Mouse (Mus musculus) hindbrain, embryonic 11.5 days (tissue): ENCODE data around the gene Aanat. TPM values are rescaled to one million over a fixed set of nuclear protein-coding genes. Genes with fewer than 3 reads are reported as not detected.
A peak's percentile ranks its signal among the peaks of the same experiment; 100 is the strongest.

Source experiments
- ATAC-seq: fragments of 200-750 bp; cut with Nextera tagmentation; 2 replicates; pipeline ENCODE4 v1.8.0; 2017; ENCODE audit warnings: mild to moderate bottlenecking, moderate TSS enrichment, moderate library complexity; ENCODE audit not compliant: low FRiP score
- DNase-seq: peaks from one replicate; pipeline ENCODE4 v3.0.0-alpha.2; 2015; ENCODE audit warnings: low spot score
- H3K27ac ChIP-seq: fragments of 300-500 bp; sonication (generic); 2 replicates; pipeline ENCODE4 v1.5.1; 2014; ENCODE audit warnings: mild to moderate bottlenecking, low read depth, low read length
- H3K27me3 ChIP-seq: fragments of 300-500 bp; sonication (generic); 2 replicates; pipeline ENCODE4 v1.6.1; 2014; ENCODE audit warnings: mild to moderate bottlenecking, low read length, moderate library complexity, mixed read lengths; ENCODE audit not compliant: control insufficient read depth, insufficient read depth
- H3K36me3 ChIP-seq: fragments of 300-500 bp; sonication (generic); 2 replicates; pipeline ENCODE4 v1.6.1; 2014; ENCODE audit warnings: mild to moderate bottlenecking, low read length, moderate library complexity, mixed read lengths; ENCODE audit not compliant: control insufficient read depth, insufficient read depth
- H3K4me1 ChIP-seq: fragments of 300-500 bp; sonication (generic); replicated peaks from 2 replicates; pipeline ENCODE4 v1.6.1; 2014; ENCODE audit warnings: low read length, mixed read lengths; ENCODE audit not compliant: control insufficient read depth, insufficient read depth
- H3K4me2 ChIP-seq: fragments of 300-500 bp; sonication (generic); replicated peaks from 2 replicates; pipeline ENCODE4 v1.6.1; 2014; ENCODE audit warnings: mild to moderate bottlenecking, low read depth, low read length
- H3K4me3 ChIP-seq: fragments of 300-500 bp; sonication (generic); 2 replicates; pipeline ENCODE4 v1.5.1; 2014; ENCODE audit warnings: low read depth, low read length
- H3K9ac ChIP-seq: fragments of 300-500 bp; sonication (generic); 2 replicates; pipeline ENCODE4 v1.6.1; 2014; ENCODE audit warnings: low read depth, low read length
- H3K9me3 ChIP-seq: fragments of 300-500 bp; sonication (generic); 2 replicates; pipeline ENCODE4 v1.6.1; 2016; ENCODE audit warnings: low read length; ENCODE audit not compliant: control insufficient read depth
- WGBS: fragments of 180-500 bp; shearing (Covaris S2); extraction: QIAGEN DNeasy Blood & Tissue Kit; methylation state at CpG from one replicate; pipeline ENCODE4 v1.1.7; 2014; 5-methylcytosine and 5-hydroxymethylcytosine counted together
- polyA plus RNA-seq: library from polyadenylated mRNA; unstranded; fragments of >200 nt; fragmentation: Nextera tagmentation; extraction: Ambion mirVana; gene quantifications from 2 replicates; pipeline ENCODE4 v1.2.1, GENCODE M21; 2014

Gene Aanat
- polyA plus RNA-seq, 1 experiment from 2014 or later: not detected

DNA sequence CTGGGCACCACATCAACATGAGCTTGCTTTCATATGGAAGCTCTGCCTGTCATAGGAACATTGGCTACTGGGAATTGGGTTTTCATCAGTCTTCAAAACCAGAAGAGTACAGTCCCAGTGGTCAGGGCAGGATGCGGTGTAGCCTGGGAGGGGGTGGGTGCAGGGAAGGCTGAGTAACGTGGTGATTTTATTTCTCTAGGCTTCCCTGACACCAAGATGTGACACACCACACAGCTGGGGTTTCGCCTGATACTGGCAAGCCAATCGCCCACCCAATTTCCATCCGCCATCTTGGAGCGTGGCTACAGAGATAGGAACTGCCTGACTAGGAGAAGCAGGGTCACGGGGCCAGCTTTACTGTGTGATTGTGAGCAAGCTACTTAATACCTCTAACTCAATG, 32.4 kb downstream of the Aanat start:
- 90% methylated on average over 7 of the region's 7 CpGs for WGBS
- peaks cover 8% of the 10 kb centered on the region for H3K27me3 ChIP-seq
- no peak overlapping the region for H3K4me3 ChIP-seq
- no peaks in the 10 kb centered on the region for H3K9me3 ChIP-seq
- ATAC-seq (no peak), DNase-seq (no peak)
- H3K4me2 ChIP-seq: no peak overlapping the region
- H3K4me1 ChIP-seq: no peaks in the 10 kb centered on the region
- H3K36me3 ChIP-seq: no peaks in the 10 kb centered on the region
- no peak overlapping the region for H3K9ac ChIP-seq
- no peak overlapping the region for H3K27ac ChIP-seq

- Histone ChIP-seq H3K27me3 (peaks cover 13% of the 10 kb centered on the region), H3K9me3 (no peaks in the 10 kb centered on the region), H3K4me2 (no peak overlapping the region), H3K27ac (no peak overlapping the region), H3K9ac (no peak overlapping the region), H3K36me3 (no peaks in the 10 kb centered on the region), H3K4me1 (peaks cover 4% of the 10 kb centered on the region), H3K4me3 (no peak overlapping the region)
- DNase-seq (no peak), ATAC-seq (no peak)
- WGBS: 85% methylated on average over 7 of the region's 7 CpGs
These were observed 32.9 kb downstream of the Aanat start for GRCm38 (mm10) chr11:116619156-116619555.

GRCm38 (mm10) chr11:116619561-116619960, 33.3 kb downstream of the Aanat start:
- H3K36me3 ChIP-seq: no peaks in the 10 kb centered on the region
- no peak overlapping the region for H3K4me2 ChIP-seq
- no peak for ATAC-seq
- H3K4me1 ChIP-seq: peaks cover 4% of the 10 kb centered on the region
- no peak overlapping the region for H3K9ac ChIP-seq
- H3K27me3 ChIP-seq: peaks cover 17% of the 10 kb centered on the region
- H3K27ac ChIP-seq: no peak overlapping the region
- H3K9me3 ChIP-seq: no peaks in the 10 kb centered on the region
- H3K4me3 ChIP-seq: no peak overlapping the region
- WGBS: 76% methylated on average over 8 of the region's 8 CpGs
- DNase-seq: no peak

DNA sequence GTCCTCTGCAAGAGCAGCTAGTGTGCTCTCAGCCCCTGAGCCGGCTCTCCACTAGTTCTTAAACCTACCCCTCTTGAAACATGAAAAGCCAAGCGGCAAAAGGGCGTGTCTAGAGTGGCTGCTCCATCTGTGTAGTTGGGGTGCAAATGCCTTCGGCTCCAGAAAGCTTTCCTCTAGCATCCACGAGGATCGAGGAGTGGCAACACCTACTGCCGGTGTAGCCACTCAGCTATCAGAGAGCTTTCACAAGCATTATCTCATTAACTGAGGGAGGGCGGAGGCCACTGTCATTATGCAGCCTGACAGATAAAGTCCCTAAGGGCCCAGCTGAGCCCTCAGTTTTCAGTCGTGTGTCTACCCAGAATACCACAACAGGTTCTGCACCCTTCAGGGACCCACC, 33.8 kb downstream of the Aanat start:
- 53% methylated on average over 9 of the region's 9 CpGs for WGBS
- Histone ChIP-seq H3K27ac (no peak overlapping the region), H3K9ac (no peak overlapping the region), H3K4me2 (no peak overlapping the region), H3K4me3 (no peak overlapping the region), H3K4me1 (peaks cover 4% of the 10 kb centered on the region), H3K9me3 (no peaks in the 10 kb centered on the region), H3K27me3 (peaks cover 18% of the 10 kb centered on the region), H3K36me3 (no peaks in the 10 kb centered on the region)
- DNase-seq: no peak
- no peak for ATAC-seq

DNA sequence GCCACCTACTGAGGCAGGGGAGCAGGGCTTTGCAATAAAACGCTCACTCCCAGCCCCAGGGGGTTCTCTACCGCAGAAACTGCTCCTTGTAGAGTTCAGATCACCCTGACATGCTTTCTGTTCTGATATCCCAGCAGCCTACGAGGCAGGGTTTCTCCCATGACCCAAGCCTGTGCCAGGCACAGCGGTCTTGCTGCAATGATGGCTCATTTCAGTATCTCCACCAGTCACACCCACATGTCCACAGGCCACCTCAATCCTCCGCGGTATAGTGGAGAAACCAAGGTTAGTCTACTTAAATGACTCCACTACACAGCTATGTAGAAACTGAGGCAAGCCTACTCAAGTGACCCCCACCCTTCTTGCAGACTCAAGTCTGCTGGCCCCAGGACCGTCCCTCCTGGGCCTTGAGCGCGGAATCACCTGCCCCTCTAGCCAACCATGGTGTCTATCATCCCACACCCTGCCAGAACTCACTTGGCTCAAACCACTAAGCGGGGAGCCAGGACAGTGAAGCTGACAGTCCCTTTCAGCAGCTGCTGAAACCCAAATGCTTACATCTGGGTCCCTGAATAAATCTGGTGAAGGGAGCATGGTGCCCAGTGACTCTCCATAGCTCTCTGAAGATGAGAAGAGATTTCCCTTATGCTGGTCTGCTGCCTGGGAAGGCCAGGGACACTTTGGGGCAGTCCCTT, 34.5 kb downstream of the Aanat start:
- WGBS: 78% methylated on average over 10 of the region's 10 CpGs
- Histone ChIP-seq H3K27me3 (peaks cover 18% of the 10 kb centered on the region), H3K4me2 (no peak overlapping the region), H3K27ac (no peak overlapping the region), H3K9ac (no peak overlapping the region), H3K4me1 (peaks cover 4% of the 10 kb centered on the region), H3K9me3 (no peaks in the 10 kb centered on the region), H3K36me3 (no peaks in the 10 kb centered on the region), H3K4me3 (no peak overlapping the region)
- ATAC-seq (no peak), DNase-seq (no peak)

- WGBS: 50% methylated on average over 6 of the region's 6 CpGs
These were observed 35.0 kb downstream of the Aanat start for GRCm38 (mm10) chr11:116621258-116621704.

DNA sequence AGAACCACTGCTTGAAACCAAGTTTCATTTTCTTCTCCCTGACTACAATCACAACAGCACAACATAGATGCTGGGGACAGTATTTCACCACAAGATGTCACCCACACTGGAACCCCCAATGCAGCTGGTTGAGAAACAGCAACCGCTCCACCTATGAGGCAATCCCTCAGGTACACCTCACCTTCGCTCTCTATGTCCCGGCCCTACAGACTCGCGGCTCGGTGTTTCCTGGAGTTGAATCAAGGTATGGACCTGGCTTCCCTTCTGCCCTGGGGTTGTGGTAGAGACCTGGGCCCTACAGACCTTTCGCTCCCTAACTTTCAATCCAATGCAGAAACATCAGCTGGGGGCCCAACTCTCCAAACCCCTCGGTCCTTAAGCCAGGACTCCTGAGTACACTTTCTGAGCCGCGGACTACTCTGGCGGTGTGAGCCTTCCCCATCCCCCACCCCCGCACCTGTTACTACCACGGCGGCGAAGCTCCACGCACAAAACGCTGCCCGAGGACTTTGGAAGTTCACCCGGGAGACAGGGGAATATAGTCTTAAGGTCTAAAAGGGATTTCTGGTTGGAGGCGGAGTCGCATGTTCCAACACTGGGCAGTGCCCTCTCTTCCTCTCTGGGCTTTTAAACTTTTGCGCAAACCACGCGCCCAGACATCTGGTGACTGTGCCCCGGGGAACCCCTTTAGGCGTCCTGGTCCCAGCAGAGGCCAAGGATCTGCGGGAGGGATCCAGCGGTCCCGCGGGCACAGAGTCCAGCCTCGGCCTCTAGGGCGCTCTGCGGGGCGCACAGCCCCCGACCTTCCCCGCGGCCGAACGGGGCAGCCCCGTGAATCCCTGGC, 37.3 kb downstream of the Aanat start:
- ATAC-seq (no peak), DNase-seq (no peak)
- no peak overlapping the region for H3K27ac ChIP-seq
- peak overlapping the region; percentile 49 for H3K4me3 ChIP-seq
- H3K4me2 ChIP-seq: peak overlapping the region; percentile 80
- H3K27me3 ChIP-seq: peaks cover 18% of the 10 kb centered on the region
- H3K9me3 ChIP-seq: no peaks in the 10 kb centered on the region
- H3K4me1 ChIP-seq: peaks cover 4% of the 10 kb centered on the region
- 6% methylated on average over 39 of the region's 40 CpGs for WGBS
- peak overlapping the region; percentile 45; the same call in 1 of the 2 replicates for H3K9ac ChIP-seq
- H3K36me3 ChIP-seq: no peaks in the 10 kb centered on the region

More at GRCm38 (mm10) chr11:116621258-116621704, 35.0 kb downstream of the Aanat start:
- no peak for DNase-seq
- peaks cover 18% of the 10 kb centered on the region for H3K27me3 ChIP-seq
- H3K4me2 ChIP-seq: no peak overlapping the region
- no peak overlapping the region for H3K9ac ChIP-seq
- no peaks in the 10 kb centered on the region for H3K9me3 ChIP-seq
- ATAC-seq: no peak
- no peak overlapping the region for H3K27ac ChIP-seq
- H3K4me1 ChIP-seq: peaks cover 4% of the 10 kb centered on the region
- H3K4me3 ChIP-seq: no peak overlapping the region
- H3K36me3 ChIP-seq: no peaks in the 10 kb centered on the region

GRCm38 (mm10) chr11:116624131-116624832, 38.0 kb downstream of the Aanat start:
- no peaks in the 10 kb centered on the region for H3K36me3 ChIP-seq
- DNase-seq: peak; percentile 83
- H3K9me3 ChIP-seq: no peaks in the 10 kb centered on the region
- no peak overlapping the region for H3K27ac ChIP-seq
- peak; percentile 52 for ATAC-seq
- peak overlapping the region; percentile 49 for H3K4me3 ChIP-seq
- H3K4me2 ChIP-seq: peak overlapping the region; percentile 80
- H3K27me3 ChIP-seq: peaks cover 18% of the 10 kb centered on the region
- peak overlapping the region; percentile 45; the same call in 1 of the 2 replicates for H3K9ac ChIP-seq
- H3K4me1 ChIP-seq: peaks cover 4% of the 10 kb centered on the region
- WGBS: 13% methylated on average over 41 of the region's 42 CpGs
